Mouse (Mus musculus) brain, adult 2 months (tissue): ENCODE measurements around the gene Papola.
A peak's percentile ranks its signal among the peaks of the same experiment; 100 is the strongest.

Source experiments
- DNase-seq: peaks from one replicate; pipeline ENCODE4 v3.0.0; 2011; ENCODE audit warnings: low read depth, low spot score

Gene Papola

GRCm38 (mm10) chr12:105784196-105784999 is at the start of gene Papola:
TSS of gene Papola (plus strand) at chr12:105784694.
- DNase-seq: peak; percentile 97

GRCm38 (mm10) chr12:105735226-105735888 is 49.1 kb upstream of the Papola start:
- DNase-seq: no peak

- DNase-seq: no peak
Observed at GRCm38 (mm10) chr12:105735889-105736251, 48.6 kb upstream of the Papola start.

- no peak for DNase-seq
Observed at GRCm38 (mm10) chr12:105738316-105739096, 46.0 kb upstream of the Papola start.

GRCm38 (mm10) chr12:105739656-105740055 is 44.8 kb upstream of the Papola start:
- no peak for DNase-seq

GRCm38 (mm10) chr12:105748114-105748513 is 36.4 kb upstream of the Papola start:
- no peak for DNase-seq

GRCm38 (mm10) chr12:105753813-105754212 is 30.7 kb upstream of the Papola start:
- no peak for DNase-seq

GRCm38 (mm10) chr12:105757816-105758497 is 26.5 kb upstream of the Papola start:
- DNase-seq: no peak

GRCm38 (mm10) chr12:105758911-105759310 is 25.6 kb upstream of the Papola start:
- no peak for DNase-seq

- DNase-seq: no peak
Observed at GRCm38 (mm10) chr12:105759849-105760478, 24.5 kb upstream of the Papola start.

- peak; percentile 31 for DNase-seq
Observed at GRCm38 (mm10) chr12:105761171-105761570, 23.3 kb upstream of the Papola start.

GRCm38 (mm10) chr12:105761629-105762028 is 22.9 kb upstream of the Papola start:
- no peak for DNase-seq

- DNase-seq: no peak
Observed at GRCm38 (mm10) chr12:105769700-105770099, 14.8 kb upstream of the Papola start.

GRCm38 (mm10) chr12:105774871-105775270 is 9.6 kb upstream of the Papola start:
- no peak for DNase-seq

GRCm38 (mm10) chr12:105777651-105778050 is 6.8 kb upstream of the Papola start:
- DNase-seq: no peak

GRCm38 (mm10) chr12:105785000-105785774 is 693 bp downstream of the Papola start:
- peak; percentile 73 for DNase-seq

- no peak for DNase-seq
Observed at GRCm38 (mm10) chr12:105786113-105786512, 1.6 kb downstream of the Papola start.

GRCm38 (mm10) chr12:105787626-105788025 is 3.1 kb downstream of the Papola start:
- DNase-seq: no peak

- no peak for DNase-seq
Observed at GRCm38 (mm10) chr12:105789885-105790284, 5.4 kb downstream of the Papola start.

- no peak for DNase-seq
Observed at GRCm38 (mm10) chr12:105794896-105795295, 10.4 kb downstream of the Papola start.
